Mouse (Mus musculus) kidney, postnatal 0 days (tissue): ENCODE measurements around the gene Gusb. TPM values are rescaled to one million over a fixed set of nuclear protein-coding genes. Genes with fewer than 3 reads are reported as not detected.

ENCODE experiments used
- ATAC-seq: fragments of 200-750 bp; cut with Nextera tagmentation; replicated peaks from 2 replicates; pipeline ENCODE4 v1.8.0; 2017; ENCODE audit warnings: low read depth, moderate number of reproducible peaks, moderate TSS enrichment, moderate library complexity; ENCODE audit not compliant: low FRiP score
- DNase-seq: peaks from one replicate; pipeline ENCODE4 v3.0.0-alpha.2; 2016; ENCODE audit warnings: low spot score
- H3K27ac ChIP-seq: fragments of 300-500 bp; sonication (generic); 2 replicates; pipeline ENCODE4 v1.5.1; 2014; ENCODE audit warnings: mild to moderate bottlenecking
- H3K27me3 ChIP-seq: fragments of 300-500 bp; sonication (generic); 2 replicates; pipeline ENCODE4 v1.6.1; 2014; ENCODE audit warnings: low read length, mixed read lengths; ENCODE audit not compliant: insufficient read depth
- H3K36me3 ChIP-seq: fragments of 300-500 bp; sonication (generic); 2 replicates; pipeline ENCODE4 v1.6.1; 2014; ENCODE audit warnings: low read length, mixed read lengths; ENCODE audit not compliant: insufficient read depth
- H3K4me1 ChIP-seq: fragments of 300-500 bp; sonication (generic); replicated peaks from 2 replicates; pipeline ENCODE4 v1.6.1; 2014; ENCODE audit warnings: antibody characterized with exemption, low read length, mixed read lengths; ENCODE audit not compliant: insufficient read depth
- H3K4me2 ChIP-seq: fragments of 300-500 bp; sonication (generic); 2 replicates; pipeline ENCODE4 v1.6.1; 2014; ENCODE audit warnings: mild to moderate bottlenecking, low read length, moderate library complexity, mixed read lengths
- H3K4me3 ChIP-seq: fragments of 300-500 bp; sonication (generic); replicated peaks from 2 replicates; pipeline ENCODE4 v1.5.1; 2014; ENCODE audit warnings: low read depth, low read length
- H3K9ac ChIP-seq: fragments of 300-500 bp; sonication (generic); 2 replicates; pipeline ENCODE4 v1.6.1; 2014; ENCODE audit warnings: low read depth, low read length
- H3K9me3 ChIP-seq: fragments of 300-500 bp; sonication (generic); replicated peaks from 2 replicates; pipeline ENCODE4 v1.6.1; 2016; ENCODE audit warnings: low read length, inconsistent platforms, mixed read lengths
- CTCF ChIP-seq: IDR thresholded peaks from 2 replicates; pipeline ENCODE4 v1.5.1; 2016; ENCODE audit warnings: antibody characterized with exemption, low read depth, mild to moderate bottlenecking, moderate library complexity
- WGBS: fragments of 180-500 bp; shearing (Covaris S2); extraction: QIAGEN DNeasy Blood & Tissue Kit; methylation state at CpG from one replicate; pipeline ENCODE4 v1.1.7; 2014; 5-methylcytosine and 5-hydroxymethylcytosine counted together
- polyA plus RNA-seq: library from polyadenylated mRNA; unstranded; fragments of >200 nt; fragmentation: Nextera tagmentation; extraction: Ambion mirVana; gene quantifications from 2 replicates; pipeline ENCODE4 v1.2.1, GENCODE M21; 2015

The Gusb gene
- polyA plus RNA-seq, 1 experiment from 2014 or later: 52.7 TPM

DNA sequence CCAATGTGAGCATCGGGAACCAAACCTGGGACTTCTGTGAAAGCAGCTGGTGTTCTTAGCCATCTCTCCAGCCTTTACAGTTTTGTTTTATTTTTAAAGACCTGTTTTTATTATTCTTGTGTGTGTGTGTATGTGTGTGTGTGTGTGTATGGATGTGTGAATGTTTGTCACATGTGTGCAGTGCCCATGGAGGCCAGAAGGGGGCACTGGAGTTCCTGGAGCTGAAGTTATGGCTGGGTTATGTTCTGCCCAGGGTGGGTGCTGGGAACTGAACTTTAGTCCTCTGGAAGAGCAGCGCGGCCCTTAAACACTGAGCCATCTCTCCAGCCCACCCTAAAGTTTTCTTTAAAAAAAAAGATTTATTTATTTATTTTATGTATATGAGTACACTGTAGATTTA lies 12.3 kb upstream of the Gusb start:
- Histone ChIP-seq H3K36me3 (peaks cover 24% of the 10 kb centered on the region; the same call in 1 of the 2 replicates), H3K4me3 (no peak overlapping the region), H3K9ac (no peak overlapping the region), H3K27me3 (no peaks in the 10 kb centered on the region), H3K4me1 (no peaks in the 10 kb centered on the region), H3K4me2 (no peak overlapping the region), H3K27ac (no peak overlapping the region), H3K9me3 (no peaks in the 10 kb centered on the region)
- DNase-seq: no peak
- WGBS: 100% methylated on average over 3 of the region's 3 CpGs
- TF ChIP-seq CTCF: peak; percentile 33; the same call in 1 of the 2 replicates
- ATAC-seq: no peak

GRCm38 (mm10) chr5:130010961-130011360 lies 8.1 kb upstream of the Gusb start:
- ATAC-seq (no peak), DNase-seq (no peak)
- peak; percentile 61 for TF ChIP-seq CTCF
- Histone ChIP-seq H3K27ac (no peak overlapping the region), H3K36me3 (peaks cover 14% of the 10 kb centered on the region; the same call in 1 of the 2 replicates), H3K4me1 (no peaks in the 10 kb centered on the region), H3K9me3 (no peaks in the 10 kb centered on the region), H3K4me2 (no peak overlapping the region), H3K9ac (no peak overlapping the region), H3K27me3 (no peaks in the 10 kb centered on the region), H3K4me3 (no peak overlapping the region)
- WGBS: 93% methylated on average over 5 of the region's 5 CpGs

GRCm38 (mm10) chr5:130009784-130010183 lies 6.9 kb upstream of the Gusb start:
- no peaks in the 10 kb centered on the region for H3K9me3 ChIP-seq
- no peak overlapping the region for H3K4me2 ChIP-seq
- no peak for TF ChIP-seq CTCF
- peaks cover 8% of the 10 kb centered on the region; the same call in 1 of the 2 replicates for H3K36me3 ChIP-seq
- no peak overlapping the region for H3K9ac ChIP-seq
- DNase-seq (no peak), ATAC-seq (no peak)
- no peak overlapping the region for H3K27ac ChIP-seq
- no peaks in the 10 kb centered on the region for H3K4me1 ChIP-seq
- WGBS: 96% methylated on average over 4 of the region's 4 CpGs
- no peaks in the 10 kb centered on the region for H3K27me3 ChIP-seq
- no peak overlapping the region for H3K4me3 ChIP-seq

DNA sequence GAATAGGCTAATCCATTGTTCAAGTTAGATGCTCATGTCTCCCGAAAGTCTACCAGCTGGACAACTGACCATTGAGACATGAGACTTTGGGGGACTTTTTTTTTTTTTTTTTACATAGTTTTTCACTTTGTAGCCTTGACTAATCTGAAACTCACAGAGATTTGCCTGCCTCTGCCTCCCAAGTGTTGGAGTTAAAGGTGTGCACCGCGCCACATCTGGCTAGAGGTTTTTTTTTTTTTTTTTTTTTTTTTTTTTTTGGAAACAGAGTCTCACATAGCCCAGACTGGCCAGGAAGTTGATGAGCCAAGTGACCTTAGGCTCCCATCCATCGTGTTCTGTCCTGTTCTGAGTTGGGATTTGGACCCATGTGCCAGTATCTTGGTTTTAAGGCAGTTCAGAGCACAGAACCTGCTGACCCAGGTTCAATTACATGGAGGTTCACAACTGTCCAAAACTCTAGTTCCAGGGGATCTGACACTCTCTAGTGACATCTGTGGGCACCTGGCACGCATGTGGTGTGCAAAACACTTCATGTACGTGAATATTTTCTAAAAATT lies 5.3 kb upstream of the Gusb start:
- no peak overlapping the region for H3K4me3 ChIP-seq
- no peak overlapping the region for H3K9ac ChIP-seq
- H3K4me2 ChIP-seq: no peak overlapping the region
- H3K9me3 ChIP-seq: no peaks in the 10 kb centered on the region
- TF ChIP-seq CTCF: no peak
- DNase-seq (no peak), ATAC-seq (no peak)
- H3K4me1 ChIP-seq: 0 out of 2 replicates have a peak, but pooled peaks cover 4% of the 10 kb centered on the region
- peaks cover 6% of the 10 kb centered on the region; the same call in 1 of the 2 replicates for H3K36me3 ChIP-seq
- 80% methylated on average over 6 of the region's 6 CpGs for WGBS
- no peaks in the 10 kb centered on the region for H3K27me3 ChIP-seq
- H3K27ac ChIP-seq: no peak overlapping the region

GRCm38 (mm10) chr5:130007344-130007743 lies 4.5 kb upstream of the Gusb start:
- Histone ChIP-seq H3K9me3 (no peaks in the 10 kb centered on the region), H3K9ac (no peak overlapping the region), H3K27me3 (no peaks in the 10 kb centered on the region), H3K4me3 (no peak overlapping the region), H3K4me2 (no peak overlapping the region), H3K36me3 (no peaks in the 10 kb centered on the region), H3K27ac (no peak overlapping the region), H3K4me1 (0 out of 2 replicates have a peak, but pooled peaks cover 5% of the 10 kb centered on the region)
- peak; percentile 58 for TF ChIP-seq CTCF
- ATAC-seq: no peak
- 82% methylated on average over 1 of the region's 1 CpGs for WGBS
- no peak for DNase-seq

- peak overlapping the region; percentile 57 for H3K4me3 ChIP-seq
- no peaks in the 10 kb centered on the region for H3K27me3 ChIP-seq
- DNase-seq (no peak), ATAC-seq (no peak)
- H3K9me3 ChIP-seq: no peaks in the 10 kb centered on the region
- H3K36me3 ChIP-seq: no peaks in the 10 kb centered on the region
- peak overlapping the region; percentile 79 for H3K27ac ChIP-seq
- 24% methylated on average over 7 of the region's 7 CpGs for WGBS
- TF ChIP-seq CTCF: no peak
- H3K4me2 ChIP-seq: peak overlapping the region; percentile 84
- H3K9ac ChIP-seq: peak overlapping the region; percentile 73
- H3K4me1 ChIP-seq: peaks cover 13% of the 10 kb centered on the region; the same call in 1 of the 2 replicates
Observed at GRCm38 (mm10) chr5:130003229-130003628, 380 bp upstream of the Gusb start.
